Mouse (Mus musculus): ENCODE measurements at regions not wholly inside any gene's neighbourhood (a gene's known extent, or its start where the extent isn't known, plus 50 kb on each side); places are given as distances from the start of the nearest gene placed in this dataset.
A peak's percentile ranks its signal among the peaks of the same experiment; 100 is the strongest.

DNA sequence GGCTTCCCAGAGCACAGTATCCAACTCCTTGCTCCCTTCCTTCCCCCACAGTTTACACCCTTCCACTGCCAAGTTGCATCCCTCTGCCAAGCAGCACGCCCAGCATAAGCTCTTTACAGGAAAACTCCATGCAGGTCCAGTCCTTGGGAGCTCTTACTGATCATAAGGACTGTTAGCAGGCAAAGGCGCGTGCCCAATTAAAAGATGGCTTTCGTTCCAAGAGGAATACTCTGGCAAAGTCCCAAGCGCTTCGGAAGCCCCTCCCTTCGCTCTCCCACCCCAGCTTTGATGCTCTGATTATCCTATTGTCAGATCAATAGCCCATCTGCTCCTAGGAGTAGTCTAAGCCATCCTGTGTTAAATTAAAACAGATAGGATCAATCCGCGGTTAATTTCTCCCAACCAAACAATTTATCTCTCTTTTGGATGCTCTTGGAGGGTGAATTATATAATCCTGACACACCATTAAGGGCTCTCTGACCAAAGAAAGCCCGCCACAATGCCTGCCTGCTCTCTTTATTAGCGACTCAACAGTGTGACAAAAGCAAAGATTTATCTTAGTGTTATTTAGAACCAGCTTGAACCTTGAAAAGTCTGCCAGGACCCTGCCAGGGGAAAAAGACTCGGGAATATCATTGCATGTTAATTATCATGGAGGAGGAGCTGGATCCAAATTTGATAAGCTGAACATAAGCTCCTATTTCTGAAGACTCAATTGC is 312.5 kb downstream of the Gsdmc2 start:
- DNase-seq = no peak

DNA sequence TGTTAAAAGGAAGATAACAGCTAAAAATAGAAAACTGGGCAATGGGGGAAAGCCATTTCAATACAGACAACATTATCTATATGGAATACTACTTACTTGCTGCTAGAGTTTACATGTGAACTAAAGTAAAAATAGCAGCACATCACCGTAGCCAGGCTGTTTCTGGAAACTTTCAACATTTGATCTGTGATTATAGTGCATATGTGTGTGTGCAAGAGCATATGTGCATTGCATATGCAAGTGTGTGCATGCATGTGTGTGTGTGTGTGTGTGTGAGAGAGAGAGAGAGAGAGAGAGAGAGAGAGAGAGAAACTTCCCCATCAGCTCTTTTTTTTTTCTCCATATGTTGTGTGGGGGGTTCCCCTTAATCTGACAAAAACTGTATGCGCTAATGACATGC is 317.7 kb downstream of the Gsdmc2 start:
- no peak for DNase-seq

DNA sequence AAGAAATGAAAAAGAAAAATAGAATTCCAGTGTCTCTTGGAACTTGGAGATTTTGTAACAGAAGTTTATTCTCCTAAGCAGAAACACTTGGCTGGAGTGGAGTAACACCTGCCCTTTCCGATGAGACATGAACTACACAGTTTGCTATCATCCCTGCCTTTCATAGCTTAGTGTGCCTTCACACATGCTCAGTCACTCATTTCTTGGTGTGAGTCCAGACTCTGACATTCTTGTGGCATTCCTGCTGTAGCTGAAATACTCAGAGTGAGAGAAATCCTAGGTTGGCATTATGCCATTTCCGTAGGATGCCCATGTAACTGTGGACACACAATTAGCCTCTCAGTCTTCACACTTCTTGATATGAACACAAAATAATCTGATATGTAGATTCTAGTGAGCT is 318.2 kb downstream of the Gsdmc2 start:
- DNase-seq = no peak

DNA sequence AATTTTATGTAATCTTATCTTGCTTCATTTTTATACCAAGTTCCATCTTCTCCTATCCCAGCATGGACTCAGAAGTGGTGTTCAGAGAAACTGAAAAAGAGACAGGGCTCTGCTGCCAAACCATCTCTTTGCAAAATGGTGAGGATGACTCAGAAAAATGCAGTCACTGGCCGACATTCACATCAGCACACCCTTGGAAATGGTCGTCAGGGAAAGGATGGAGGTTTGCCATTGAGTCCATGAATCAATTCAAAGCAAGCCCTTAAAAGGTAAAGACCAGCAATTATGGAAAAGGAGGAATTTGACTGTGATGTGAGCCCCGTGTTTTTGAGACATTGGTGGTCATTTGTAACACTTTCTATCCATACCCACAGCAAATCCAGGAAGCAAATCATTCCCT is 327.7 kb downstream of the Gsdmc2 start:
- no peak for DNase-seq

DNA sequence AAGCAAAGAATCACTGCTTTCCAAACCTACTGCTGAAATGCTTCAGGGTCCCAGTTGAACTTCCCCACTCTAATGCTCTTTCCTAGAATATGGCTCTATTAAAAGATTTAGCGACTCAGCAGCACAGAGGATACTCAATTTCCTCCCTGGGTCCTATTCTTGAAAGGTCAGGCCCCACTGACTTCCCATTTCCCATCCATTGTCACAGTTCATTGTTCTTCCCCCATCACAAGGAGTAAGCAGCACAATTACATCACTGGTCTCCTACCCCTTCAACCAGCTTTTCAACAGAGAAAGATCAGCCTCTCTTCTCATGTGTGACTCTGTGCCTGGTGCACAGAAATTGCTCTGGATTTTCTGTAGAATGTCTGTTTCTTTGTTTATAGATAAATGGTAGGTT is 344.5 kb downstream of the Gsdmc2 start:
- no peak for DNase-seq

DNA sequence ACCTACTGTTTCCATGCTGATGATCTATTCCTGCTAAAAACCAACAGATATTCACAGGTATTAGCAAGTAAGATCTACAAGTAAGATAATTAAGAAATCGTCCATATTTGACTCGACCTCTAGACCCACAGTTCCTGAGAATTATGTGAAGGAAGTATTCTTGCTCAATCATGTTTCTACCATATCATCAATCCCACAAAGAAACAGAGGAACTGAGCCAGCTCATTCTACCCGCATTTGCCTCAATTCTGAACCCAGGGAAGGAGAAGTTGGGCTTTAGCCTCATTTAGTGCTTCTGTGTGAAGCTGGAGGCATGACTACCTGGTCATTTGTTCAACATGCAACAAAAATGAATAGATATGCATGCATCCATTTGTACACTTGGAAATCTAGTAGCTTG is 346.5 kb downstream of the Gsdmc2 start:
- DNase-seq = no peak

DNA sequence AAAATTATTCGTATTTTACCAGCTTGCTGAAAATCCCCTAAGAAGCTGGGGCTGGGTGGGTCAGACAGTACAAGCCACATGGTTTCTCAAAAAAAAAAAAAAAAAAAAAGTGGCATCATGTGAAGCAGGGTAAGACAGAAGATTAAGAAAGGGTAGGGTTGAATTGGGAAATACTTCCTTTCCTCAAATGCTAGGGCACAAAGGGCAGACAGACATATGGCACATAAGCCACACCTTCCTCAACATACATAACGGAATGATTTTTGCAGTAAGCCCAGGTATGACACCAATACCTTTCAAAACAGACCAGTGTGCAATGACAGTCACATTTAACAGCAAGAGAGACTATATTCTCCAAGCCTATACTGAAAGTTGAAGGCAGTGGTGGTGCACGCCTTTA is 347.8 kb downstream of the Gsdmc2 start:
- no peak for DNase-seq

DNA sequence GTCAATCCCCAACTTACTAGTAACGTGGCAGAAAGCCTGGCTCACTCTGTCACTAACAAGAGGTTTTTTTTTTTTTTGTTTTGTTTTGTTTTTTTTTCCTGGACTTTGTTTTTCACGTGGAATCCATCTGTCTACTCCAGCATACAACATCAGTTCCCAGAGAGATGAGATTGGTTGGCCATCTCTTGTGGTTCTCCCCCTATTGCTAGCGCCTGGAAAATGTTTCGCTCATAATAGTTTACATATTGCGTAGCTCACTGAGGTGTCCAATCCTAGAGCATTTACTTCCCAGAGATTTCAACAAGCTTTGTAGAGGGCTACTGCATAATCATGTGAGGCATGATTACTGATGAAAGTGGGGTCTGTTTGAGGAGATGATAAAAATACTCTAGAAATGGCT is 360.1 kb downstream of the Gsdmc2 start:
- DNase-seq = no peak

DNA sequence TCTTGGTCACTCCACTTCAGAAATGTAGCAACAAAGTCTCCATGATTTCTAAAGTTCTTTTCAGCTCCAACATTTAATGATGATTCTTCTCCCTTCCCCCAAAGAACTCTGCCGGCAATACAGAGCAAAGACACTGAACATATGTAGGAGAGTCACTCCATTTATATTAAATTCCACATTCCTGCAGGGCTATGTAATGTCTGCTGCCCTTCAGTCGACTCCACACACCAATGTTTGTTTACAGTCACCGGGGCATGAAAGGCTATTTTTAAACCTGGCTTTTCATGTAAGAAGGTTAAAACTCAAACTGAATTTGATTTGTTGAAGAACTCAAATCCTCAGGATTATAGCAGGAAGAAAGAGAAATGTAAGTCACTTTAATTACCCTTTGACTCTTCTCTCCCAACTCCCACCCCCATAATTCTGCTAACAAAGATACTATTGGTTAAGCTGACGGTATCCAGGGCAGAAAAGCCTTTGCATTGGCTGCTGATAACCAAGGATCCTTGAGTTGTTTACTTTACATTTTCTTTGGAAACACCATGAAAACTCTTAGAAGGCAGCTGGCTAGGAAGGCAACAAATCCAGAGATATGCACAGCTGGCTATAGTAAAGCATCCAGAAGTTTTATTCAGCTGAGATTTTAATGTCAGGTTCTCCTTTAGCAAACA is 360.6 kb downstream of the Gsdmc2 start:
- no peak for DNase-seq

DNA sequence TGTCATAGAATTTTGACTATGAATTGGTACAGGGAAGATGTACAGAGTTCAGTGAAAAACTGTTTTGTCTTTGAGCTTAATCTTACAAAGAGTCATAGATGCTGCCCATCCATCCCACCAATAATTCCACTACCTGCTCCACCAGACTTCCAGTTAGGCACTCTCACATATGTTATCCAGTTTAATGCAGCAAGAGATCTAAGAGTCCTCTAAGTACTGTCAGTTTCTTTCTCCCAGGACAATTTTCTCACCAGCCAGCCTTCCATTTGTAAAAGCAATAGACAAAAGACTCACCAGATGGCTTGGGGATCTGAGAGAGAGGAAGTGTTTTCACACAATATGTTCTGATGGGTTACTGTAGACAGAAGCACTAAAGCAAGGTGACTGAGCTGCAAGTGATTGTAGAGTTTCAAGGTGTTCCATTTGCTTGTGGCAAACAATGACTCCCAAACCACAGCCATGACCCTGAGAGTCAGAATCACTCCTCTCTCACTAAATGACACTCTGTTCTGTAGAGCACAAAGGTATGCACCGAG is 365.6 kb downstream of the Gsdmc2 start:
- DNase-seq = no peak

DNA sequence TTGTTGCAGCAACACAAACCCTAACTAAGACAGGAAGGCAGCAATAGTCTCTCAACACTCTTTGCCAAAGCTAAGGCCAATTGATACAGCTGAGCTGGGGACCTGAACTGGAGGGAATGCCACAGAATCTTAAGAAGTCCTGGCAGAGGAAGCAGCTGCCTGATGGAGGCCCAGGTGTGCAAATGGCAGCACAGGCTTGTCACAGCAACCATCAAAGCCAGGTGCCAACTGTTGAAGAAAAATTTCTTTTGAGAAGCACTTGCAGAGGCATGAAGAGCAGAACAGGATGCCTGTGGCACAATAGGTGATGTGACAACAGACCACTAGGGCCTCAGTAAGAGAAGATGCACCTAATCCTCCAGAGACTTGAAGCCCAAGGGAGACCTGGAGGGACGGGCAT is 378.1 kb downstream of the Gsdmc2 start:
- DNase-seq = no peak

DNA sequence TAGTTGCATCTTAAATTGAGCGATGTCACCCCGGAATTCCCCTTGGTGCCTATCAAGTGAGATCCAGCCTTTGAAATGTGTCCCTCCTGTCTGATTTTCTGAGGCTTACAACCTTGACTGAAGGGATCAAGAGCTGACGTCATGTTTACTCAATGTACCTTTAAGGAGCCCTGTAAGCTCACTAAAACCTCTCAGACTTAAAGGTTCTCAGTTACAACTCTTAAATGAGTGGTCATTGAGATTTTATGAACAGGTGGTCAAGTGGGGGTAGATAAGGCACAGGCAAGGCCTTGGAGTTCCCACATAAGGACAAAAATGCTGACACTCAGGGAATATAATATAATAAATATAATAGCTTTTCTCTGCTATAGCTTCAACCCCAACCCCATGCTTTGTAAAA is 392.4 kb downstream of the Gsdmc2 start:
- no peak for DNase-seq

DNA sequence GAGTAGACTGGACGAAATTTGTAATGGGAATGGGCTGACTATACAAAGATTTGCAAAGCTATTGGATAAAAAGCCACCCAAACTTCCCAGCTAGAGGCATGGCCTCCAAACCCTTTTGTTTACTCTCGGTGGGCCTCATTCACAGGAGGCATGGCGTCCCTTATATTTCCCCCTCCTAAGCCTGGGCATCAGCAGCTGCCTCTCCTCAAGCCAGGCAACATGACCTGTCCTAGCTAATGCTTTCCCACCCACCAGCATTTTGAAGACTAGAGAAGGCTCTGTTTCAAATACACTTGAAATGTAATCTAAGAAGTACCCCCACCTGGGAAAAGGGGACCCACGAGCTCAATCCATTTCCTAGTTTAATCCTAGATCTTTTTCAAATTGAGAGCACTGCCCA is 398.7 kb downstream of the Gsdmc2 start:
- DNase-seq = no peak

DNA sequence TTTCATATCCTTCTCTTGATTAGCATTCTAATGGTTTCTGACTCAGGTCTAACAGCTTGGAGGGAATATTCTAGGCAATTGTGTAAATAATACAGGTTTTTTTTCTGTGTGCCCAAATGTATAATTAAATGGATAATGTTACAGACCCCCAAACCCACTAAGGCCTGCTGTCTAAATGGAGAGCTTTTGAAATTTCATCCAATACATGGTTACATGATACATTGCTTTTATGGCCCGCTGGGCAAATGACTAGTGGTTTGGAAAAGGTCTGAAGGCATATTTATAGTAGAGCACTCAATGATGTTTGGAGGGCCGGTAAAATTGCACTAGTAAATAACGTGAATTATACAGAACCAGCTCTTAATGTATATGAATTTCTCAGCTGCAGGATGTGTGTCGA is 400.0 kb downstream of the Gsdmc2 start:
- no peak for DNase-seq

DNA sequence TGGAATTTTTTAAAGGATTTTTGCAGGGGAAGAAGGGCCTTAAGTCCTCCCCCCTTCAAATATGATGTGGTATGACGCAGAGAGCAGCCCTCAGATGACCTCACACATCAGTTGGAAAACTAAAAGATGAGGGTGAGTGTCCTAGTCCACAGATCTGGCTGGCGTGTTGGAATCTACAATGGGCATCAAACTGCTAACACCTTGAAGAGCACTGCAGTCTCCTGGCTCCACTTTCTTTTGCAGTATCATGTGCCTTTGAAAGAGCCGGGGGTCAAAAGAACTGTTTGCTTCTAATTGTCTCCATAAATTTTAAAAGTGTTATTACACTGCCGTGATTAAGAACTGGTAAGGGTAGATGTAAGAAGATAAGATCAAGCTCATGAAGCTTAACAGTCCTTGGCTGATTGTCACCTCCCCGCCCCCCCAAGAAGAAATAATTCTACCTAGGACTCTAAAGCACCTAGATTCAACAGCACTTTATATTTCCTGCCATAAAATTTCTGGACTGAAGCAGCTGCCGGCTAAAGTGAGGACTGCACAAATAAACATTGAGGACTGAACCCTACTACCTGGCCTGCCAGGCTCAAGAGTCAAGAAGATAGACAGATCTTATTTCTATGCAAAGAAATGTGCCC is 402.7 kb downstream of the Gsdmc2 start:
- DNase-seq = no peak

DNA sequence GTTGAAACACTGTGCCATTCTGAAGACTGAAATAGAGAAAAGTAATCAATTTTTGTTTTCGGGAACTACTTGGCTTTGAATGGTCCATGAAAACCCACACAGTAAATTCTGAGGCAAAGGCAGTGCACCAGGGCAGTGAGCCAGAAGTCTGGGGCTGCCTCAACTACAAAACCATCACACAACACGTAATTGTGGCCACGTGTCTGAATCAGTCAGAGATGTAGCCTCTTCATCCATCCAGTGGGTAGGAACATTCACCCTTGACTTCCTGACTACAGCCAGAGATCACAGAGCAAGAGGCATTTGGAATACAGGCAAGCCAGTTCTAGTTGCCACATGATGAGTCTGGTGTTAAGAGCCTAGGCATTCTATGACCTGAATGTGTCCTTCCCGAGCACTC is 432.3 kb downstream of the Gsdmc2 start:
- no peak for DNase-seq

DNA sequence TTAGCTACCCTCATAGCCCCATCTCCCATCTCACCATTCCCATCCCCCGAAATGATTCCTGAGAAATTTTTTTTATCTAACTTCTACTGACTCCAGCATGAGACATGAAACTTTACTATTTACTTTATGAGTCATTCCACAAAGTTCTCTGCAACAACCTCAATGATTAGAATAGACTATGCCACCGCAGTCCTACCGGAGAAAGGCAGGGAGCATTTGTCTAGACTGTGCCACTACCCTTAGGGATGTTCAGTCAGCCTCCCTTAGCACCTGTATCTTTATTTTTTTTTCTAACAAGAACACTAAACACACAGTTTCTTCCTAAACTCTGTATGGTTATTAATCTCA is 433.2 kb downstream of the Gsdmc2 start:
- no peak for DNase-seq

DNA sequence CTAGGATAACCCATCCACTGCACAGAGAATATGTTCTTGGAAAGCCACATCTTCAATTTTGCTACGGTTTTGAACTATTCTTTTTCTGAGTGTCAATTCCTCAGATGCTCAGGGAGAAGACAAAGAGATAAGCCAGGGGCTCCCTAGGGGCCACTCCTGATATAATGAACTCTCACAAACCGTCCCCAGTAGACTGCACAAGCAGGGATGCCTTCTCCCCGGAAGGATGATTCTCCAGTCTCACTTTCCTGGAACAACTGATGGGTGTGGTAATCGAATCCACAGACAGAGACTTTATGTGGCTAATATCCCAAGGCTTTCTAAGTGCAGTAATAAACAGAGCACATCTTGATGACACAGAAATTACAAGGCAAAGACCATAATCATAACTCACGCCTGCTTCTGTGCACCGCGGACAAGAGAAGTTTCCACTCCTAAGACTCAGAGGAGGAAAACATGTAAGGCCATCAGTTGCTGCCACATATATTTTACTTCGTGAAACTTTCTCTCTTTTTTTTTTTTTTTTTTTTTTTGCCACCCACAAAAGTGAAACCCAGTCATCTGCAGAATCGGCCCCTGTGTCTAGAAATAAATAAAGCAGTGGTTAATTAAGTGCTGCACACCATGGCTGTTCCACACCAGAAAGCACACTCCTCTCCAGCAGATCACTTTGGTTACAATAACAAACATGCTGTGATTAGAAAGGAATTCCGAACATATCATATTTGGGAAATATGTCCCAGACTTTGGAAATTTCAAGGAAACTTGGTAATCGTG is 433.8 kb downstream of the Gsdmc2 start:
- no peak for DNase-seq

DNA sequence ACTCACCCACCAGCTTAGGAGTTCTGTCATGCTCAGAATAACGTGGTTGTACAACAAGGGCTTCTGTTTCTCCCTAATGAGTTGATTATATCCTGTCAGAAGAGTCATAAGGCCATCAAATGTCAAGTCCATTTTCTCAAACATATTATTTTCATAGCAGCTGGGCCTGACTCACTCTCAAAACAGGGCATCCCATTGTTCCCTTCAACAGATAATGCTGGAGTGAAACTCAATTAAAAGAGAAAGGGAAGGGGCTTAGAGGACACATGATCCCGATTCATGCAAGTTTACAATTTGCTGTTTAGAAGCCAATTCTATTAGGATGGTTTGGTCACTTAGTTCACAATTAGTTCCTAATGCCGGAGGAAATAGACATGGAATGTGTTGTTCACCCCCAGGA is 444.5 kb downstream of the Gsdmc2 start:
- no peak for DNase-seq

DNA sequence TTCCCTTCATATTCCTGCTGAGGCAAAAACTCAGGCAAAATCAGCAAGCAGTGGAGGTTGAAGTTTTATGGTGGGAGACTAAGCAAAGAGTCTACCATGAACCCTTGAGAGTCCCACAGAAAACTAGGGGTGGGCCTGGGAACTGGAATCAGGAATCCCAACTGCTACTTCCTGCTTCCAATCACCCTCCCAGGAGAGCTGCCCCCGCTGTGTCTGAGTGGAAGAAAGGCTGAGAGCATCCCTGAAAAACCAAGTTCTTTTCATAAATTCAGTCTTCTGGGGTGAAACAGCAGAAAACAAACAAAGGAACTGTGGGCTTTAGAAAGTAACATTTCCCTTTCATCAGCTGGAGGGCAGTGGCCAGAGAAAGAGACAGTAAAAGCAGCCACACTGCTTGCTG is 445.0 kb downstream of the Gsdmc2 start:
- peak; percentile 12 for DNase-seq

DNA sequence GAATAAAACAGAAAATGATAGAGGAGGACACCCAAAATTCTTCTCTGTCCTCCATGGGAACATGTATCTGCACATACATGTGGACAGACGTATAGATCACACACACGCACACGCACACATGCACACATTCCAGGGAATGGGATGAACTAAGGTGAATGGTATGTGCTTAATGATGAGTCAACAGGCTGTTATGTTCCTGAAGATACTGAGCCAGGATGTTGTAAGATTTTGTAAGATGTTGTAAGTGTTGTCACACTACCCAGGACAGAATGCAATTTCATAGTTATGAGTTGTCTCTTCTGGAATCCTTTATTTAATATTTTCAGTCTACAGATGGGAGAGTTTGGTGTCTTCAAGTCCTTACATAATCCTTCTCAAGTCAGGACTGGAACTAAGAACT is 447.5 kb downstream of the Gsdmc2 start:
- DNase-seq = no peak

DNA sequence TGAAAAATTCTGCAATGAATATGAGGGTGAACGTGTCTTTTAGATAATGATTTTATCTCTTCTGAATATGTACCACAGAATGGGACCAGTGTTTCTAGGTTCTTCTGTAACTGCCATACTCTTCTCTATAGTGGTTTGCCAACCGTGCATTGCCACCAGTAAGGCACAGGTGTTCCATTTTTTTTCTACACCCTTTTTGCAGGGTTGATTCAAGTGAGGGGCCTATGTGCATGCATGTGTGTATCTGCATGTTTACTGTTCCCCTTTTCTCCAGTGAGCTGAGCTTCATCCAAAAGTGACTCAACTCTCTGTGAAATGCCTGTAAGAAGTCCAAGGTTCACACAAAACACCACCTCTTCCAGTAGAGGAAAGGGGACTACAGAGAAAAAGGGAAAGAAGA is 467.7 kb downstream of the Gsdmc2 start:
- no peak for DNase-seq
